Mouse (Mus musculus): ENCODE measurements at regions not wholly inside any gene's neighbourhood (a gene's known extent, or its start where the extent isn't known, plus 50 kb on each side); places are given as distances from the start of the nearest gene placed in this dataset.
"Not testable (repeated sequence)": the region's sequence is repeated elsewhere in the genome, so short reads cannot be mapped to it uniquely, and the experiment has no call there.

DNA sequence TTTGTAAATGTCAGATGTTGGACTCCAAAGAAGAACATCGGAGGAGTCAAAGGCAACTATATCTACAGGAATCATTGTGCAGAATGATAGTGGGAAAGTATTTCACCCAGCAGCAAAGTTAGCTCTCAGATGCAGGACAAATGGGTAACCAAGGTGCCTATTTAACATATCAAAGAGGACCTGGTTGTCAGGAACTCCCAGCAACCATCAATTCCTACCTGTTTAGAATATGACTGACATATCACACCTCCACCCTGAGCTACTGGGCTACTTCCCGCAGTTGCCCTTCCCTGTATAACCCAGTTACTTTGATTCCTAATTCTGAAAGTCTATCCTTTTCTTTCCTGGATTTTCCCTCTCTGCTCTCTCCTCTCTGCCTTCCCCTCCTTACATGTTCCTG is 403.0 kb upstream of the Tbl1xr1 start:
- Histone ChIP-seq H3K27me3 (ENCODE audit: control insufficient read depth, insufficient read depth, low read length) (no peaks in the 10 kb centered on the region), H3K4me2 (ENCODE audit: low read depth, low read length) (no peak overlapping the region), H3K9me3 (replicated peaks; ENCODE audit: control insufficient read depth, low read length) (no peaks in the 10 kb centered on the region), H3K27ac (ENCODE audit: low read length) (no peak overlapping the region), H3K4me3 (replicated peaks; ENCODE audit: low read length) (no peak overlapping the region), H3K4me1 (ENCODE audit: control insufficient read depth, insufficient read depth, low read length) (no peaks in the 10 kb centered on the region), H3K36me3 (ENCODE audit: control insufficient read depth, insufficient read depth, low read length) (no peaks in the 10 kb centered on the region), H3K9ac (ENCODE audit: low read length) (no peak overlapping the region)
- no peak for ATAC-seq (ENCODE audit: insufficient read depth, low FRiP score)
- 82% methylated on average over 2 of the region's 2 CpGs for WGBS

DNA sequence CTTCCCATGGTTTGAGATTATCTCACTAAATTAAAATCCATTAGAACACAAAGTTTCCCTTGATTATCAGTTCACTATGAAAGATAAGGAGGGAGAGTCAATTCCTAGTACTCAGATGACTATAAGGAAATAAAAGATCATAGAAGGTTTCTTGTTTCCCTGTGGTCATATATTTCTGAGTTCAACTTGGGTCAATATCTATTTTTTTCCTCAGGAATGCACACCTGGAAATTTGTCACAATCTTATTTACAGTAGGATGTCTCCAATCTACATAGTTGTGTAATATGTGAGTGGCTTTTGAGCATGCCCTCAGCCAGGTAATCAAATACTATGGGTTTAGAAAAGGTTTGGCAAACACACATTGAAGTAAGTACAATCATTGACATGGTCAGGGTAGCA is 398.2 kb upstream of the Tbl1xr1 start:
- Histone ChIP-seq H3K4me2 (ENCODE audit: low read depth, low read length) (no peak overlapping the region), H3K27ac (ENCODE audit: low read length) (no peak overlapping the region), H3K4me1 (ENCODE audit: control insufficient read depth, insufficient read depth, low read length) (no peaks in the 10 kb centered on the region), H3K9ac (ENCODE audit: low read length) (no peak overlapping the region), H3K4me3 (replicated peaks; ENCODE audit: low read length) (no peak overlapping the region), H3K9me3 (replicated peaks; ENCODE audit: control insufficient read depth, low read length) (no peaks in the 10 kb centered on the region), H3K36me3 (ENCODE audit: control insufficient read depth, insufficient read depth, low read length) (no peaks in the 10 kb centered on the region), H3K27me3 (ENCODE audit: control insufficient read depth, insufficient read depth, low read length) (no peaks in the 10 kb centered on the region)
- no peak for ATAC-seq (ENCODE audit: insufficient read depth, low FRiP score)

DNA sequence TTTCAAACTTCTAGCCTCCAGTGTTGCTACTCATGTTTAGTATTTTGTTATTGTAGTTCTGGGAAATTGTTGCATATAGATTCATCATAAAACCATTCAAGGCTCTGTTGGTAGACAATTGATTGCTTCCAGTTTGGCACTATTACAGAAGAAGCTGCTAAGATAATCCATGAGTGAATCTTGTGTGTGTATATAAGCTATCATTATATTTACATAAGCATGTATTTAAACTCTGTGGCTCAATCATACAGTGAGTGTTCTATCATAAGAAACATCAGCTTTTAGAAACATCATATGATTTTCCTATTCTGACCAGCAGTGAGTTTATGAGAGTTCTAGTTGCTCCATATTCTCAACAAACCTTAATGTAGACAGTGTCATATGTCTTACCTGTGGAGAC is 397.7 kb upstream of the Tbl1xr1 start:
- ATAC-seq (ENCODE audit: insufficient read depth, low FRiP score): no peak

DNA sequence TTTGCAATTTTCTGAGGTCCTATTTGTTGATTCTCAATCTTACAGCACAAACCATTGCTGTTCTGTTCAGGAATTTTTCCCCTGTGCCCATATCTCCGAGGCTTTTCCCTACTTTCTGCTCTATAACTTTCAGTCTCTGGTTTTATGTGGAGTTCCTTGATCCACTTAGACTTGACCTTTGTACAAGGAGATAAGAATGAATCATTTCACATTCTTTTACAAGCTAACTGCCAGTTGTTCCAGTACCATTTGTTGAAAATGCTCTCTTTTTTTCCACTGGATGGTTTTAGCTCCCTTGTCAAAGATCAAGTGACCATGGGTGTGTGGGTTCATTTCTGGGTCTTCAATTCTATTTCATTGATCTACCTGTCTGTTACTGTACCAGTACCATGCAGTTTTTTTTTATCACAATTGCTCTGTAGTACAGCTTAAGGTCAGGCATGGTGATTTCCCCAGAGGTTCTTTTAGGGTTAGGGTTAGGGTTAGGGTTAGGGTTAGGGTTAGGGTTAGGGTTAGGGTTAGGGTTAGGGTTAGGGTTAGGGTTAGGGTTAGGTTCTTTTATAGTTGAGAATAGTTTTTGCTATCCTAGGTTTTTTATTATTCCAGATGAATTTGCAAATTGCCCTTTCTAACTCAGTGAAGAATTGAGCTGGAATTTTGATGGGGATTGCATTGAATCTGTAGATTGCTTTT is 378.3 kb upstream of the Tbl1xr1 start:
- 47% methylated on average over 1 of the region's 1 CpGs for WGBS
- H3K36me3 ChIP-seq (ENCODE audit: control insufficient read depth, insufficient read depth, low read length); H3K9me3 ChIP-seq (replicated peaks; ENCODE audit: control insufficient read depth, low read length): not testable (repeated sequence)

More for the DNA sequence above, 397.7 kb upstream of the Tbl1xr1 start:
- Histone ChIP-seq H3K36me3 (ENCODE audit: control insufficient read depth, insufficient read depth, low read length) (no peaks in the 10 kb centered on the region), H3K9ac (ENCODE audit: low read length) (no peak overlapping the region), H3K4me1 (ENCODE audit: control insufficient read depth, insufficient read depth, low read length) (no peaks in the 10 kb centered on the region), H3K27me3 (ENCODE audit: control insufficient read depth, insufficient read depth, low read length) (no peaks in the 10 kb centered on the region), H3K4me3 (replicated peaks; ENCODE audit: low read length) (no peak overlapping the region), H3K27ac (ENCODE audit: low read length) (no peak overlapping the region), H3K9me3 (replicated peaks; ENCODE audit: control insufficient read depth, low read length) (no peaks in the 10 kb centered on the region), H3K4me2 (ENCODE audit: low read depth, low read length) (no peak overlapping the region)

DNA sequence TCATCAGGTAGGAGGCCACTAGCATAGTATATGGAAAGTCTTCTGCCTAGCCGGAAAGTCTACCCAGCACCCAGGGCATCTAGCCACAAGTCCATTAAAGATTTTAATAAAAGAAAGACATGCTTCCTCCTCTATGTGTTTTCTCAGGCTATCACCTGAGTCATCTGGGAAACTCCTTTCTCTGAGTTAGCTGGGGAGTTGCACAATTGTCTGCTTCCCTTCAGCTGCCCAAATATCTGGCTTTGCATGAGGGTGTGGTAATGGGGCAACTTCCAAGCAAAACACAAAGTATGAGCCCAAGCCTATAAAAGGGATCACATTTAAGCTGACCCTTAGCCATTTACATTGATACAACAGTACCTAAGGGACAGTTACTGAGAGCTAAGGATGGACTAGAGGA is 376.9 kb upstream of the Tbl1xr1 start:
- 93% methylated on average over 1 of the region's 1 CpGs for WGBS
- H3K27ac ChIP-seq (ENCODE audit: low read length): no peak overlapping the region
- H3K4me1 ChIP-seq (ENCODE audit: control insufficient read depth, insufficient read depth, low read length): no peaks in the 10 kb centered on the region
- no peaks in the 10 kb centered on the region for H3K9me3 ChIP-seq (replicated peaks; ENCODE audit: control insufficient read depth, low read length)
- no peak overlapping the region for H3K9ac ChIP-seq (ENCODE audit: low read length)
- no peak overlapping the region for H3K4me2 ChIP-seq (ENCODE audit: low read depth, low read length)
- no peak for ATAC-seq (ENCODE audit: insufficient read depth, low FRiP score)
- no peaks in the 10 kb centered on the region for H3K36me3 ChIP-seq (ENCODE audit: control insufficient read depth, insufficient read depth, low read length)
- no peaks in the 10 kb centered on the region for H3K27me3 ChIP-seq (ENCODE audit: control insufficient read depth, insufficient read depth, low read length)
- no peak overlapping the region for H3K4me3 ChIP-seq (replicated peaks; ENCODE audit: low read length)

More for the DNA sequence above, 378.3 kb upstream of the Tbl1xr1 start:
- H3K9ac ChIP-seq (ENCODE audit: low read length); H3K27ac ChIP-seq (ENCODE audit: low read length); H3K4me1 ChIP-seq (ENCODE audit: control insufficient read depth, insufficient read depth, low read length); H3K4me2 ChIP-seq (ENCODE audit: low read depth, low read length); H3K27me3 ChIP-seq (ENCODE audit: control insufficient read depth, insufficient read depth, low read length); ATAC-seq (ENCODE audit: insufficient read depth, low FRiP score); H3K4me3 ChIP-seq (replicated peaks; ENCODE audit: low read length): not testable (repeated sequence)

DNA sequence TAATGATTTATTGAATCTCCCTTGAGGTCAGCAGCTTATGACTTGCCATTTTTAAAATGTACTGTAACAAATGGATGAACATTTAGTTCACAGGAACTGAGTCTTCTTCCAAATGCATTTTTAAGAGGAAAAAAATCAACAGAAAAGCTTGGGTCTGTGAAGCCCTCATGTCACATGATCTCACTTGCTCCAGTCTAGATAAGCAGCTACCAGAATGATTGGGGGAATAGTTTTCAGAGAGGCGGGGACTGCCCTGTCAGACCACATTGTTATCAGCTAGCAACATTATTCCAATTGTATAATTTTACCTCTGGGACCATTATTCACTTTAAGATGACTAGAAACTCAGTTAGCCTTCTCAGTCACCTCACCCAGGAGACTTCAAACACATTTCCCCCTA is 376.1 kb upstream of the Tbl1xr1 start:
- Histone ChIP-seq H3K4me3 (replicated peaks; ENCODE audit: low read length) (no peak overlapping the region), H3K4me2 (ENCODE audit: low read depth, low read length) (no peak overlapping the region), H3K9me3 (replicated peaks; ENCODE audit: control insufficient read depth, low read length) (no peaks in the 10 kb centered on the region), H3K9ac (ENCODE audit: low read length) (no peak overlapping the region), H3K4me1 (ENCODE audit: control insufficient read depth, insufficient read depth, low read length) (no peaks in the 10 kb centered on the region), H3K27me3 (ENCODE audit: control insufficient read depth, insufficient read depth, low read length) (no peaks in the 10 kb centered on the region), H3K36me3 (ENCODE audit: control insufficient read depth, insufficient read depth, low read length) (no peaks in the 10 kb centered on the region), H3K27ac (ENCODE audit: low read length) (no peak overlapping the region)
- ATAC-seq (ENCODE audit: insufficient read depth, low FRiP score): no peak
- 63% methylated on average over 1 of the region's 1 CpGs for WGBS

DNA sequence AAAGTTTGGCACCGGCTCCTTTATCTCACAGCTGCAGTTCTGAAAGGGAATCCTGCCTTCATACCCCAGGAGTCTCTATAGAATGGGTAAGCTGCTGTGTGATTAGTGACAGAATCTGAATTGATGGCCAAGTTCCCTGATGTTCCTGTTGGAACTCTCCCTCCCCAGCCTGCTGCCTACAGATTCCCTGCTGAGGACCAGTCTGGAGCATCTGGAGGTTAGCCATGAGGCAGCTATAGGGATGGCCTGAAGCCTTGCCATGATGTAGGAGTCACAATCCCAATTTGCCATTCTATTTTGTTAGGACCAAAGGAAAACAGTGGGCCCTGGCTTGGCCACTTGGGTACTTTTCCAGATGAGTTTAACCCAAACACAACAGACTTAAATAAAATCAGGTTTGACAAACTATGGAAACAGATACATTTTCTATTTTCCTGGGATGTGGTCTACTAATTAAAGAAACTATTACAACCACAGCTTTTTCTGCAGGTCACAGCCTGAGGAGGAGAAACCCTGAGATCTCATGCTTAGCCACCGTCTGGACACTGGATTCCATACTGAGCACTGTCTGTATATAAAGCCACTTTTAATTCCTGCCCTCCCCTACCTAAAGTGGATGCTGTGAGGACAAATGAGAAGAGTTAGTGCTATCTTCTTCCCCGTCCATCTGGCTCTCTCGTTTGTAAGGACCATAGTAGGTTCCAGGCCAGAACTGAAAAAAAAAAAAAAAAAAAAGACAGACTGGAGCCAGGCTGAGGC is 349.5 kb upstream of the Tbl1xr1 start:
- Histone ChIP-seq H3K27ac (ENCODE audit: low read length) (no peak overlapping the region), H3K4me1 (ENCODE audit: control insufficient read depth, insufficient read depth, low read length) (no peaks in the 10 kb centered on the region; the same call in 1 of the 2 replicates), H3K9me3 (replicated peaks; ENCODE audit: control insufficient read depth, low read length) (no peaks in the 10 kb centered on the region), H3K36me3 (ENCODE audit: control insufficient read depth, insufficient read depth, low read length) (no peaks in the 10 kb centered on the region), H3K27me3 (ENCODE audit: control insufficient read depth, insufficient read depth, low read length) (no peaks in the 10 kb centered on the region), H3K9ac (ENCODE audit: low read length) (no peak overlapping the region), H3K4me3 (replicated peaks; ENCODE audit: low read length) (no peak overlapping the region), H3K4me2 (ENCODE audit: low read depth, low read length) (no peak overlapping the region)
- 73% methylated on average over 4 of the region's 4 CpGs for WGBS
- no peak for ATAC-seq (ENCODE audit: insufficient read depth, low FRiP score)

DNA sequence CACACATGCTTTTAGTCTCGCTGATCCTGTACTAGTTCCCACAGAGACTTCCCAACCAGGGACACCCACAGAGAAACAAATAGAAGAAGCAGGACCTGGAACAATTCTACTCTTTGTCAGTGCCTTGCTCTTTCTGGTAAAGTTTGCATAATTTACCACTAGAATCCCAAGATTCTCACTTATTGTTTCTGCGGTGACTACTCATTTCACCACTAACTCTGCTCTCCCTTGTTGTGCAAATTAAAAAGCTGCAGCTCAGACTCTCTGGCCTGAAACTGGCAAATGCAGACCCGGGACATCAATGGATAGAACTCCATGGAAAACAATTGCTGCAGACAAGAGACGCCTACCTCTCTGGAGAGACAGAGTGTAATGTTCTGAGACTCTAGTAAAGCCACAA is 348.4 kb upstream of the Tbl1xr1 start:
- H3K36me3 ChIP-seq (ENCODE audit: control insufficient read depth, insufficient read depth, low read length): no peaks in the 10 kb centered on the region
- H3K9ac ChIP-seq (ENCODE audit: low read length): no peak overlapping the region
- ATAC-seq (ENCODE audit: insufficient read depth, low FRiP score): no peak
- no peaks in the 10 kb centered on the region for H3K27me3 ChIP-seq (ENCODE audit: control insufficient read depth, insufficient read depth, low read length)
- WGBS: 77% methylated on average over 4 of the region's 4 CpGs
- H3K27ac ChIP-seq (ENCODE audit: low read length): no peak overlapping the region
- no peaks in the 10 kb centered on the region; the same call in 1 of the 2 replicates for H3K4me1 ChIP-seq (ENCODE audit: control insufficient read depth, insufficient read depth, low read length)
- no peak overlapping the region for H3K4me2 ChIP-seq (ENCODE audit: low read depth, low read length)
- H3K9me3 ChIP-seq (replicated peaks; ENCODE audit: control insufficient read depth, low read length): no peaks in the 10 kb centered on the region
- no peak overlapping the region for H3K4me3 ChIP-seq (replicated peaks; ENCODE audit: low read length)

DNA sequence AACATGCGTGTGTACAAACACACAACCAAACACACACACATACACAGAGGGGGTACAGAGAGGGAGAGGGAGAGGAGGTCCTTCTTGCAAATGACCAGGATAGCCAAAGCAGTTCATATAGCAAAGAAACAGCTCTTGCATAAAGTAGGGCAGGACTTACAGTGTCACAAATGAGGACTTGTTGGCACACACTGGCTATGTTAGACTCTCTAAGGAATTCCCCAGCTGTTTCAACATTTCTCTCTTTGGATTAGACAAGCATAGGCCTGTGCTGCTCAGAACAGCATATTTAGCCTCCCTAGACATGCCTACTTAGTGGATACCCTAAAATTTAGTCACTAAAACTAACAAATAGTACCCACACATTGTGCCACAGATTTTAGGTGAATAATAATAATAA is 347.1 kb upstream of the Tbl1xr1 start:
- Histone ChIP-seq H3K27ac (ENCODE audit: low read length) (no peak overlapping the region), H3K9me3 (replicated peaks; ENCODE audit: control insufficient read depth, low read length) (no peaks in the 10 kb centered on the region), H3K4me3 (replicated peaks; ENCODE audit: low read length) (no peak overlapping the region), H3K4me1 (ENCODE audit: control insufficient read depth, insufficient read depth, low read length) (no peaks in the 10 kb centered on the region; the same call in 1 of the 2 replicates), H3K36me3 (ENCODE audit: control insufficient read depth, insufficient read depth, low read length) (no peaks in the 10 kb centered on the region), H3K9ac (ENCODE audit: low read length) (no peak overlapping the region), H3K27me3 (ENCODE audit: control insufficient read depth, insufficient read depth, low read length) (no peaks in the 10 kb centered on the region), H3K4me2 (ENCODE audit: low read depth, low read length) (no peak overlapping the region)
- ATAC-seq (ENCODE audit: insufficient read depth, low FRiP score): no peak
- 91% methylated on average over 1 of the region's 1 CpGs for WGBS

All from stomach, embryonic 16.5 days (tissue).